Mouse (Mus musculus) stomach, embryonic 16.5 days (tissue): Measurements from ENCODE around the gene Ren1. TPM values are rescaled to one million over a fixed set of nuclear protein-coding genes. Genes with fewer than 3 reads are reported as not detected.
A peak's percentile ranks its signal among the peaks of the same experiment; 100 is the strongest.

Source experiments
- ATAC-seq: fragments of 200-750 bp; cut with Nextera tagmentation; 2 replicates; pipeline ENCODE4 v1.8.0; 2017; ENCODE audit warnings: moderate number of reproducible peaks, moderate TSS enrichment; ENCODE audit not compliant: insufficient read depth, low FRiP score
- H3K27ac ChIP-seq: fragments of 300-500 bp; sonication (generic); 2 replicates; pipeline ENCODE4 v1.5.1; 2014; ENCODE audit warnings: low read length
- H3K27me3 ChIP-seq: fragments of 300-500 bp; sonication (generic); 2 replicates; pipeline ENCODE4 v1.6.1; 2014; ENCODE audit warnings: low read length, control low read depth, mixed read lengths; ENCODE audit not compliant: control insufficient read depth, insufficient read depth
- H3K36me3 ChIP-seq: fragments of 300-500 bp; sonication (generic); 2 replicates; pipeline ENCODE4 v1.6.1; 2014; ENCODE audit warnings: low read length; ENCODE audit not compliant: control insufficient read depth, insufficient read depth
- H3K4me1 ChIP-seq: fragments of 300-500 bp; sonication (generic); 2 replicates; pipeline ENCODE4 v1.6.1; 2014; ENCODE audit warnings: low read length, control low read depth, mixed read lengths; ENCODE audit not compliant: control insufficient read depth, insufficient read depth
- H3K4me2 ChIP-seq: fragments of 300-500 bp; sonication (generic); 2 replicates; pipeline ENCODE4 v1.6.1; 2014; ENCODE audit warnings: low read depth, low read length, mixed read lengths
- H3K4me3 ChIP-seq: fragments of 300-500 bp; sonication (generic); replicated peaks from 2 replicates; pipeline ENCODE4 v1.5.1; 2014; ENCODE audit warnings: mild to moderate bottlenecking, low read length
- H3K9ac ChIP-seq: fragments of 300-500 bp; sonication (generic); 2 replicates; pipeline ENCODE4 v1.6.1; 2014; ENCODE audit warnings: low read length
- H3K9me3 ChIP-seq: fragments of 300-500 bp; sonication (generic); replicated peaks from 2 replicates; pipeline ENCODE4 v1.6.1; 2016; ENCODE audit warnings: low read length, control low read depth; ENCODE audit not compliant: control insufficient read depth
- WGBS: fragments of 180-500 bp; shearing (Covaris S2); extraction: QIAGEN DNeasy Blood & Tissue Kit; methylation state at CpG from one replicate; pipeline ENCODE4 v1.1.7; 2014; 5-methylcytosine and 5-hydroxymethylcytosine counted together
- polyA plus RNA-seq: library from polyadenylated mRNA; unstranded; fragments of >200 nt; fragmentation: Nextera tagmentation; extraction: Ambion mirVana; gene quantifications from 2 replicates; pipeline ENCODE4 v1.2.1, GENCODE M21; 2015

Gene Ren1
- polyA plus RNA-seq, 1 experiment from 2014 or later, result 3.6 TPM

GRCm38 (mm10) chr1:133387539-133388268 is 37.4 kb downstream of the Ren1 start:
- H3K4me2 ChIP-seq, result no peak overlapping the region
- H3K4me3 ChIP-seq, result no peak overlapping the region
- no peak for ATAC-seq
- H3K36me3 ChIP-seq, result peaks cover 5% of the 10 kb centered on the region; the same call in 1 of the 2 replicates
- 66% methylated on average over 19 of the region's 19 CpGs for WGBS
- H3K27ac ChIP-seq, result no peak overlapping the region
- H3K4me1 ChIP-seq, result no peaks in the 10 kb centered on the region
- H3K27me3 ChIP-seq, result no peaks in the 10 kb centered on the region
- H3K9ac ChIP-seq, result no peak overlapping the region
- no peaks in the 10 kb centered on the region for H3K9me3 ChIP-seq

- Histone ChIP-seq H3K36me3 (peaks cover 5% of the 10 kb centered on the region; the same call in 1 of the 2 replicates), H3K27me3 (no peaks in the 10 kb centered on the region), H3K4me2 (no peak overlapping the region), H3K9ac (no peak overlapping the region), H3K27ac (no peak overlapping the region), H3K9me3 (no peaks in the 10 kb centered on the region), H3K4me1 (peaks cover 9% of the 10 kb centered on the region), H3K4me3 (no peak overlapping the region)
- 69% methylated on average over 4 of the region's 4 CpGs for WGBS
- no peak for ATAC-seq
These were observed 44.4 kb downstream of the Ren1 start for GRCm38 (mm10) chr1:133394702-133395101.

- H3K36me3 ChIP-seq, result peaks cover under 1% of the 10 kb centered on the region; the same call in 1 of the 2 replicates
- no peak overlapping the region for H3K4me3 ChIP-seq
- H3K9me3 ChIP-seq, result no peaks in the 10 kb centered on the region
- no peak overlapping the region for H3K4me2 ChIP-seq
- 93% methylated on average over 5 of the region's 5 CpGs for WGBS
- peaks cover 13% of the 10 kb centered on the region for H3K4me1 ChIP-seq
- H3K27me3 ChIP-seq, result no peaks in the 10 kb centered on the region
- no peak overlapping the region for H3K27ac ChIP-seq
- ATAC-seq, result no peak
- no peak overlapping the region for H3K9ac ChIP-seq
These were observed 46.4 kb downstream of the Ren1 start for GRCm38 (mm10) chr1:133396693-133397092.

- peak overlapping the region; percentile 36 for H3K27ac ChIP-seq
- no peaks in the 10 kb centered on the region for H3K27me3 ChIP-seq
- no peaks in the 10 kb centered on the region for H3K9me3 ChIP-seq
- no peak for ATAC-seq
- H3K4me2 ChIP-seq, result no peak overlapping the region
- no peaks in the 10 kb centered on the region for H3K36me3 ChIP-seq
- 77% methylated on average over 5 of the region's 5 CpGs for WGBS
- H3K9ac ChIP-seq, result peak overlapping the region; percentile 58; the same call in 1 of the 2 replicates
- H3K4me3 ChIP-seq, result no peak overlapping the region
- H3K4me1 ChIP-seq, result peaks cover 13% of the 10 kb centered on the region
These were observed 46.8 kb downstream of the Ren1 start for GRCm38 (mm10) chr1:133397094-133397482.

- H3K27me3 ChIP-seq, result no peaks in the 10 kb centered on the region
- no peaks in the 10 kb centered on the region for H3K36me3 ChIP-seq
- 25% methylated on average over 17 of the region's 17 CpGs for WGBS
- no peak overlapping the region for H3K4me2 ChIP-seq
- peak overlapping the region; percentile 58 for H3K9ac ChIP-seq
- H3K27ac ChIP-seq, result peak overlapping the region; percentile 62
- peak; percentile 19; the same call in 1 of the 2 replicates for ATAC-seq
- H3K4me3 ChIP-seq, result no peak overlapping the region
- no peaks in the 10 kb centered on the region for H3K9me3 ChIP-seq
- H3K4me1 ChIP-seq, result peaks cover 13% of the 10 kb centered on the region
These were observed 47.4 kb downstream of the Ren1 start for GRCm38 (mm10) chr1:133397483-133398237.

- no peak for ATAC-seq
- H3K27me3 ChIP-seq, result no peaks in the 10 kb centered on the region
- no peaks in the 10 kb centered on the region for H3K36me3 ChIP-seq
- no peak overlapping the region for H3K27ac ChIP-seq
- H3K4me2 ChIP-seq, result no peak overlapping the region
- no peaks in the 10 kb centered on the region for H3K9me3 ChIP-seq
- 55% methylated on average over 13 of the region's 13 CpGs for WGBS
- H3K4me1 ChIP-seq, result peaks cover 13% of the 10 kb centered on the region
- H3K9ac ChIP-seq, result no peak overlapping the region
- H3K4me3 ChIP-seq, result no peak overlapping the region
These were observed 49.9 kb downstream of the Ren1 start for GRCm38 (mm10) chr1:133400014-133400725.

- Histone ChIP-seq H3K9ac (no peak overlapping the region), H3K9me3 (no peaks in the 10 kb centered on the region), H3K4me3 (no peak overlapping the region), H3K27me3 (no peaks in the 10 kb centered on the region), H3K4me2 (no peak overlapping the region), H3K27ac (no peak overlapping the region), H3K4me1 (peaks cover 7% of the 10 kb centered on the region; the same call in 1 of the 2 replicates), H3K36me3 (no peaks in the 10 kb centered on the region)
- ATAC-seq, result peak; percentile 62; the same call in 1 of the 2 replicates
- 68% methylated on average over 4 of the region's 4 CpGs for WGBS
These were observed 53.7 kb downstream of the Ren1 start for GRCm38 (mm10) chr1:133404005-133404404.

- no peaks in the 10 kb centered on the region for H3K9me3 ChIP-seq
- no peak for ATAC-seq
- H3K4me1 ChIP-seq, result peaks cover 7% of the 10 kb centered on the region; the same call in 1 of the 2 replicates
- H3K36me3 ChIP-seq, result no peaks in the 10 kb centered on the region
- 76% methylated on average over 7 of the region's 7 CpGs for whole genome bisulfite sequencing
- H3K9ac ChIP-seq, result no peak overlapping the region
- no peak overlapping the region for H3K27ac ChIP-seq
- H3K4me3 ChIP-seq, result no peak overlapping the region
- H3K27me3 ChIP-seq, result no peaks in the 10 kb centered on the region
- H3K4me2 ChIP-seq, result no peak overlapping the region
These were observed 56.3 kb downstream of the Ren1 start for GRCm38 (mm10) chr1:133406614-133407013.
